Mouse (Mus musculus): ENCODE data around the gene Gm45062. TPM values are rescaled to one million over a fixed set of nuclear protein-coding genes. Genes with fewer than 3 reads are reported as not detected.
"Not testable (repeated sequence)": the region's sequence is repeated elsewhere in the genome, so short reads cannot be mapped to it uniquely, and the experiment has no call there.

Gm45062 gene
- polyA plus RNA-seq, 1 experiment: not detected

DNA sequence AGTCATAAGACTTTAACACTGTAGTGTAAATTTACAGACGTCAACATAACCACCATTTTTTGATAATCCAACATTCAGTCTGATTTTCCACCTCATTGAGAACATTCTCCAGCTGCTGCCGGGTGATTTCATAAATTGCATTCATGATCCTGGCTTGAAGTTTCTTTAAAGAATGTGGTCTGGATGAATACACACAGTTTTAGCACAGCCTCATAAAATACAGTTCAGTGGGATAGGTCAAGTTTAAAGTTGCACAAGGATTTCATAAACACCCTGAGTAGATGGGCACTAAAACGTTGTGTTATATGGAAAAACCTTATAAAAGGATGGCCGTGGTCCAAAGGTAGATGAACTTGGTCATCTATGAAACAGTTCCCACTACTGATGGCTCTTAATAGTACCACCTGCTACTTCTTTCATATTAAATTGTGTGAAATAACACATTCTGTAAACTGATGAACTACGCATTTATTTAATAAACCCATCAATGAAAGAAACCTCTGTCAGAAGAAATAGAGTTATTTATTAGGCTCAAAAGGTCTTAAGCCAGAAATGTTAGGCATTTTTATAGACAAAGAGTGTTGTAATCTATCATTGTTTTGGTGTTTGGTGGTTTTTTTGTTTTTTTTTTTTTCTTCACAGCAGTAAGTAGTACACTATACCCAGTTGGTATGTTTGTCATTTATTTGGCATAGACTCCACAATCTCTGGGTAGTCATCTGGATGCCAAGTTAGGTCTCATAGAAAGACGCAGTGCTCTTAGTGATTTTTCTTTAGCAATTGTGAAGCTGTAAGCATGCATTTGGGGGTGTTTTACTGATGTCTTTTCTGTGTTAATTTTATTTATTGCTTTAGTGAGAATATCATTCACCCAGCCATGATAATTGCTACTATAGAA lies 48.9 kb downstream of the Gm45062 start:
- TF ChIP-seq GATA1 (IDR thresholded peaks at IDR 0.05; ENCODE audit: borderline replicate concordance, low read length): no peak
- no peak for TF ChIP-seq FLI1 (IDR thresholded peaks at IDR 0.05; ENCODE audit: low read length)
- Histone ChIP-seq H3K36me3 (replicated peaks; ENCODE audit: low read length) (no peaks in the 10 kb centered on the region), H3K4me1 (peaks cover 4% of the 10 kb centered on the region), H3K9me3 (no peaks in the 10 kb centered on the region), H3K4me3 (replicated peaks) (no peak overlapping the region), H3K27me3 (replicated peaks) (no peaks in the 10 kb centered on the region)

DNA sequence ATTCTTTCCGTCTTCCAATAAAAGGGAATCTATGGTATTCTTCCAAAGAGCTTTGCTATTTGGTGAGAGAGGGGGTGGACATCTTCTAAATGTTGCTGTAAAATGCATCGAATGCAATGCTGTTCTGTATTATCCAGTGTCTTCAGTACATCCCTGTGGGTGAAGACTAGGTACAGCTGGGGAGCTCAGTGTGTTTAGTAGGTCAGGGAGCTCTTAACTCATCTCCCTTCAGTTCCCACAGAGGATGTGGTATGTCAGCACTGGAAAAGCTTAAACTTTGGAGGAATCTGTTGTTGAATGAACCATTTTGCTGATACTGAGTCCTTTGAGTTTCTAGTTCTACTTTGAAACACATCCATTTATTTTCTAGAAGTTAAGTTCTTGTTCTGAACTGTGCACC lies 53.3 kb downstream of the Gm45062 start:
- TF ChIP-seq GATA1 (IDR thresholded peaks at IDR 0.05; ENCODE audit: borderline replicate concordance, low read length) (no peak), FLI1 (IDR thresholded peaks at IDR 0.05; ENCODE audit: low read length) (no peak)
- Histone ChIP-seq H3K4me1 (peaks cover 4% of the 10 kb centered on the region), H3K9me3 (no peaks in the 10 kb centered on the region), H3K4me3 (replicated peaks) (no peak overlapping the region), H3K27me3 (replicated peaks) (no peaks in the 10 kb centered on the region), H3K36me3 (replicated peaks; ENCODE audit: low read length) (no peaks in the 10 kb centered on the region)

DNA sequence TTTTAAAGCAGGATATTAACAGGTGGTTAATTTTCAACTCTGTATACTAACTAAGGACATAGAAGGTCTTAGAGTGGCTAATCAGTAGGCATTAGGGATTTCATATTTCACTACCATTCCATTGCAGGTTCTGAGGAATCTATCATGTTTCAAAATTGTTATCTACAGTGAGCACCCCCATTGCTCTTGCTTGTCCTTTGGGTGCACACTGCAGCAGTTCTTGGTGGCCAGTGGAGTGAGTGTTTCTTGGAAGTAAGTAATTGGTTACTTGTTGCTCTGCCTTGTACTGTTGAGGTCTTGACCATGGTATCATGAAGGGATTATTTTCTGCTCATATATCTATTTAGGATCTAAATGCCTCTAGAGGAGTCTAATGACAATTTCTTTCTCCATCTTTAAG lies 57.0 kb downstream of the Gm45062 start:
- peaks cover 4% of the 10 kb centered on the region for H3K9me3 ChIP-seq
- H3K4me1 ChIP-seq: peaks cover 4% of the 10 kb centered on the region
- no peaks in the 10 kb centered on the region for H3K27me3 ChIP-seq (replicated peaks)
- TF ChIP-seq GATA1 (IDR thresholded peaks at IDR 0.05; ENCODE audit: borderline replicate concordance, low read length): no peak
- no peak for TF ChIP-seq FLI1 (IDR thresholded peaks at IDR 0.05; ENCODE audit: low read length)
- no peaks in the 10 kb centered on the region for H3K36me3 ChIP-seq (replicated peaks; ENCODE audit: low read length)
- no peak overlapping the region for H3K4me3 ChIP-seq (replicated peaks)

DNA sequence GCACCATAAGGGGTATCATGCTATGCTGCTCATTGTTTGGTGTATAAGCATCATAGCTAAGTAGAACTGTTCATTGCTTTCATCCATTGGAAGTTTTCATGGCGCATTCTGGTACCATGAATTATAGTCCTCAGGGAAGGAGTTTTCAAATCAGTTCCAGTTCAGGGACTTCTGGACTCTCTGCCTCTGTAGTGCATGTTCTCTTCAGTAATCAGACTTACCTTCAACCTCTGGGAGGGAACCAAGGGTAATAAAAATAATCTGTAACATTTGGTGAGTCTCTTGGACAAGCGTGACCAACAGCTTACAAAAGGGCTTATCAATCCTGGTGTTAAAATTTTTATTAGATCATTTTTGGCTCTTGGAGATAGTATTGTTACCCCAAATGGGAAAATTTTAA lies 60.3 kb downstream of the Gm45062 start:
- Histone ChIP-seq H3K4me1 (no peaks in the 10 kb centered on the region), H3K36me3 (replicated peaks; ENCODE audit: low read length) (no peaks in the 10 kb centered on the region), H3K9me3 (peaks cover 4% of the 10 kb centered on the region), H3K4me3 (replicated peaks) (no peak overlapping the region), H3K27me3 (replicated peaks) (no peaks in the 10 kb centered on the region)
- TF ChIP-seq FLI1 (IDR thresholded peaks at IDR 0.05; ENCODE audit: low read length): no peak
- TF ChIP-seq GATA1 (IDR thresholded peaks at IDR 0.05; ENCODE audit: borderline replicate concordance, low read length): no peak

DNA sequence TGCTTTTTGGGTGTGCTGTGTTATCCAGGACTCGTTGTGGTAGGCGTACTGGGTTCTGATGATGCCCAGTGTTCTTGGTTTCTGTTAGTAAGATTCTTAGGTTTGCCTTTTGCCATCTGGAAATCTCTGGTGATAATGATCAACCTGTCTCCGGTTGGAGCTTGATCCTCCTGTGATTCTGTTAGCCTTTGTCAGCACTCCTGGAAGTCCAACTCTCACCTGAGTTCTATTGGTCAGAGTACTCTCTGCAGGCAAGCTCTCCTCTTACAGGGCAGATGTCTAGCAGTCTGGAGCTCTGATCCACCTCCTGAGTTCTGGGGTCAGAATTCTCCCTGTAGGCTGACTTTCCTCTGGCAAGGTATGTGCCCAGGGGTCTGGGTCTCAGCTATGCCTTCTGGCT lies 72.2 kb downstream of the Gm45062 start:
- not testable (repeated sequence) for H3K4me3 ChIP-seq (replicated peaks); H3K36me3 ChIP-seq (replicated peaks; ENCODE audit: low read length); H3K9me3 ChIP-seq; H3K4me1 ChIP-seq; H3K27me3 ChIP-seq (replicated peaks)

DNA sequence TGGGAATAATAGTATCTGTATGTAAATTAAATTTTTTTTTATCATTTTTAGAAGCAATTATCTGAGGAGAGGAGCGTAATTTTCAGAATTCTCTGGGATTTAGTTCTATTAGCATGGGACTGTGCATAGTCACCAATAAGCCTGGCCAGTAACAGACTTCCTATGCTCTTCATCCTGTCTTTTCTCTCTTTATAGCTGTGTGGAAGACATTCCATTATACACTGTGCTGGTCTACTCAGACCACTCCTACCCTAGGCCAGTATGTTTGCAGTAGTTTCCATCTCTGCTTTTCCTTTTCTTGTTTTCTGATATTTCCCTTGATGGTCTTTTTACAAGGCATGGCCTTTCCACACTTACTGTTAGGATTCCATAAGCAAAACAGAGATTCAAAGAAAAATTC lies 74.1 kb downstream of the Gm45062 start:
- H3K4me3 ChIP-seq (replicated peaks): no peak overlapping the region
- H3K9me3 ChIP-seq: no peaks in the 10 kb centered on the region
- TF ChIP-seq FLI1 (IDR thresholded peaks at IDR 0.05; ENCODE audit: low read length) (no peak), GATA1 (IDR thresholded peaks at IDR 0.05; ENCODE audit: borderline replicate concordance, low read length) (no peak)
- H3K27me3 ChIP-seq (replicated peaks): no peaks in the 10 kb centered on the region
- peaks cover 5% of the 10 kb centered on the region for H3K4me1 ChIP-seq
- H3K36me3 ChIP-seq (replicated peaks; ENCODE audit: low read length): peaks cover 2% of the 10 kb centered on the region

DNA sequence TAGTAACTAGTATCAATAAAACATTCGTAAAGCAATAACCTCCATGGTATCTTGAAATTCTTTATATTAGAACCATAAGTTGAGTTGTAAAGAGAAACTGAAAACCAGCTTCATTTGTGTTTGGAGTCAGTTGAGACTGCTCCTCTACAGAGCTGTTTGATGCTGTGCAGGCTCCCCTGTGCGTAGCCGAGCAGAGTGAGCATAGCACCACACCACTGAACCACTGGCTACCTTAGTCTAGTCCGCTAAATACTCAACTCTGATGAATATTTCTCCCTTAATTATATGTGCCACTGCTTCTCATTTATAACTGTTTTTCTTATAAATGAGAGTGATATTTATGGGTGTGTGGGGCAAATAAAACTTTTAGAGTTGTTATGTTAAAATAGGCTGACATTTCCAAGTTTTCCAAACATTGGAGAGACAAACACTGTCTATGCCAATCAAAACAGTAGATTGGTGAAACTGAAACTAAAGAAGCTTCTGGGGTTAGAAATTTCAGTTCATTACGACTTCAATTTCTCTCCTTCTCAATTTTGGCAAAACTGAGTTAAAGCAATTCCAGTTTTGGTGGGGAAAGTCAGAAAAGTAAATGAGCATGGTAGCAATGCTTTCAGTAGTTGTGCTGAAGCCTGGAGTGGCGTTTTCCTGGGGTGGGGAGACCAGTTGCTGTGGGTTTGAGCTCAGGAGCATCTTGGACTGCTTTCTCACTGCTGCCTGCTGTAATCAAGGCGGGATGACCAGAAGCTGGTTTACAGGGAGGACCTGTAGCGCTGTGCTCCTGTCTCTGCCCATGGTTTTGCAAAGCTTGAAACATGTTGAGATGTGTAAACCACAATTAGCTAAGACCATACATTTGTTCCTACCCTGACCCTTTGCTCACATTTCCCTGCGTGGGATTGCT lies 77.5 kb downstream of the Gm45062 start:
- Histone ChIP-seq H3K36me3 (replicated peaks; ENCODE audit: low read length) (peaks cover 2% of the 10 kb centered on the region), H3K4me1 (peaks cover 9% of the 10 kb centered on the region), H3K27me3 (replicated peaks) (no peaks in the 10 kb centered on the region), H3K4me3 (replicated peaks) (peak overlapping the region; percentile 70), H3K9me3 (no peaks in the 10 kb centered on the region)
- TF ChIP-seq GATA1 (IDR thresholded peaks at IDR 0.05; ENCODE audit: borderline replicate concordance, low read length) (no peak), FLI1 (IDR thresholded peaks at IDR 0.05; ENCODE audit: low read length) (no peak)

DNA sequence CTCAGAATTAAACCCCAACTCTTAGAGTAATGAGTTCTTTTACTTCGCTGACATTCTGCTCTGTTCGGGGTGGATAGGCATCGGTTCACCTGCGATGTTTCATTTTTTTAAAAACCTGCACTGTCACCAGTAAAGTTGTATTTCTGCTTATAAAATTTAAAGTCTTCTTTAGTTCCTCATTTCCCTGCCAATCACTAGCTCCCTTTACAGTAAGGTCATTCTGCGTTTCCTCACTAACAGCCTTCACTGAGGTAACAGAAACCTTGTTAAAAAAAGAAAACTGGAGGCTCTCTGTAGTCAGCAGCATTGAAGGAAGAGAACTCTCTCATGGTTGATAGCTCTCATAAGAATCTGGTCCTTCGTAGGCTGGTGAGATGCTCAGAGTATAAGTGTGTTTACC lies 80.2 kb downstream of the Gm45062 start:
- H3K4me3 ChIP-seq (replicated peaks): no peak overlapping the region
- H3K36me3 ChIP-seq (replicated peaks; ENCODE audit: low read length): peaks cover 2% of the 10 kb centered on the region
- TF ChIP-seq GATA1 (IDR thresholded peaks at IDR 0.05; ENCODE audit: borderline replicate concordance, low read length) (no peak), FLI1 (IDR thresholded peaks at IDR 0.05; ENCODE audit: low read length) (no peak)
- no peaks in the 10 kb centered on the region for H3K27me3 ChIP-seq (replicated peaks)
- H3K9me3 ChIP-seq: no peaks in the 10 kb centered on the region
- peaks cover 18% of the 10 kb centered on the region for H3K4me1 ChIP-seq

DNA sequence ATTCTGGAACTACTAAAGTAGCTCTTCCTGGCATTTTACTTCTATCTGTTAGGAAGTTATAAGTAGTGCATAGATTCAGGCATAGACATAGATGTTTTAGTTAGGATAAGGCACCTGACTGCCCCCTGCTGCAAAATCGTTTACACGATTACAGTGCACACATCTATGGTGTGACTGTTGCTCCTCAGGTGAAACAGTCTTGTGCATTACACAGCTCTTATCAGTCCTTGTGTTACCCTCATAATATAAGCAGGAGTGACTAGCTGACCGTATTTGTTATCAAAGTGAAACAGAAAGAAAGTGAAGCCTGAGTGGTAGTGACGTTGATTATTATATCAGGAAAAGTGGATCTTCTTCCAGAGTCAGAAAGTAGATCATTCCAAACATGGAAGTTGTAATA lies 84.0 kb downstream of the Gm45062 start:
- H3K4me3 ChIP-seq (replicated peaks): peak overlapping the region; percentile 5
- H3K36me3 ChIP-seq (replicated peaks; ENCODE audit: low read length): no peaks in the 10 kb centered on the region
- H3K27me3 ChIP-seq (replicated peaks): no peaks in the 10 kb centered on the region
- no peak for TF ChIP-seq GATA1 (IDR thresholded peaks at IDR 0.05; ENCODE audit: borderline replicate concordance, low read length)
- no peak for TF ChIP-seq FLI1 (IDR thresholded peaks at IDR 0.05; ENCODE audit: low read length)
- H3K4me1 ChIP-seq: peaks cover 28% of the 10 kb centered on the region
- no peaks in the 10 kb centered on the region for H3K9me3 ChIP-seq

Data from megakaryocyte, embryonic 14.5 days (primary cell).